Mouse (Mus musculus) midbrain, postnatal 0 days (tissue): ENCODE measurements around the gene Zfp39. TPM values are rescaled to one million over a fixed set of nuclear protein-coding genes. Genes with fewer than 3 reads are reported as not detected.
A peak's percentile ranks its signal among the peaks of the same experiment; 100 is the strongest.

Source experiments
- ATAC-seq: fragments of 200-750 bp; cut with Nextera tagmentation; 2 replicates; pipeline ENCODE4 v1.8.0; 2017; ENCODE audit warnings: moderate number of reproducible peaks, mild to moderate bottlenecking, moderate TSS enrichment, moderate library complexity; ENCODE audit not compliant: low FRiP score
- DNase-seq: peaks from one replicate; pipeline ENCODE4 v3.0.0-alpha.2; 2015; ENCODE audit warnings: low spot score
- H3K27ac ChIP-seq: fragments of 300-500 bp; sonication (generic); 2 replicates; pipeline ENCODE4 v1.5.1; 2014; ENCODE audit warnings: low read depth, mild to moderate bottlenecking, low read length, mixed read lengths
- H3K27me3 ChIP-seq: fragments of 300-500 bp; sonication (generic); 2 replicates; pipeline ENCODE4 v1.6.1; 2014; ENCODE audit warnings: low read length, control low read depth, mixed read lengths; ENCODE audit not compliant: insufficient read depth
- H3K36me3 ChIP-seq: fragments of 300-500 bp; sonication (generic); 2 replicates; pipeline ENCODE4 v1.6.1; 2014; ENCODE audit warnings: low read length, control low read depth, mixed read lengths; ENCODE audit not compliant: insufficient read depth
- H3K4me1 ChIP-seq: fragments of 300-500 bp; sonication (generic); 2 replicates; pipeline ENCODE4 v1.6.1; 2014; ENCODE audit warnings: mild to moderate bottlenecking, control low read depth, antibody characterized with exemption, low read length, mixed read lengths; ENCODE audit not compliant: insufficient read depth
- H3K4me2 ChIP-seq: fragments of 300-500 bp; sonication (generic); 2 replicates; pipeline ENCODE4 v1.6.1; 2014; ENCODE audit warnings: low read depth, mild to moderate bottlenecking, low read length, mixed read lengths; ENCODE audit not compliant: poor library complexity, severe bottlenecking
- H3K4me3 ChIP-seq: fragments of 300-500 bp; sonication (generic); 2 replicates; pipeline ENCODE4 v1.5.1; 2014; ENCODE audit warnings: low read depth, mild to moderate bottlenecking, low read length, moderate library complexity
- H3K9ac ChIP-seq: fragments of 300-500 bp; sonication (generic); replicated peaks from 2 replicates; pipeline ENCODE4 v1.6.1; 2014; ENCODE audit warnings: mild to moderate bottlenecking, low read length, moderate library complexity, mixed read lengths; ENCODE audit not compliant: poor library complexity, severe bottlenecking
- H3K9me3 ChIP-seq: fragments of 300-500 bp; sonication (generic); 2 replicates; pipeline ENCODE4 v1.6.1; 2016; ENCODE audit warnings: low read length, control low read depth
- CTCF ChIP-seq: IDR thresholded peaks from 2 replicates; pipeline ENCODE4 v1.5.1; 2016; ENCODE audit warnings: antibody characterized with exemption, mild to moderate bottlenecking
- WGBS: fragments of 180-500 bp; shearing (Covaris S2); extraction: QIAGEN DNeasy Blood & Tissue Kit; methylation state at CpG from one replicate; pipeline ENCODE4 v1.1.7; 2014; 5-methylcytosine and 5-hydroxymethylcytosine counted together
- polyA plus RNA-seq: library from polyadenylated mRNA; unstranded; fragments of >200 nt; fragmentation: Nextera tagmentation; extraction: Ambion mirVana; gene quantifications from 2 replicates; pipeline ENCODE4 v1.2.1, GENCODE M21; 2015
- total RNA-seq: library from RNA; depleted of rRNA; stranded (reverse); fragments of >200 nt; gene quantifications from 2 replicates; pipeline ENCODE4 v1.2.3, GENCODE M21; 2014; rRNA removed

Zfp39 gene
- total RNA-seq (9.1 and 9.5 TPM in 2 replicates), polyA plus RNA-seq (5.3 and 7.5 TPM in 2 replicates)

GRCm38 (mm10) chr11:58903511-58904409 is at the start of gene Zfp39:
Zfp39 (minus strand) TSS chr11:58904225.
- peaks cover 3% of the 10 kb centered on the region; the same call in 1 of the 2 replicates for H3K4me1 ChIP-seq
- WGBS, result under 1% methylated on average over 40 of the region's 40 CpGs
- H3K9me3 ChIP-seq, result no peaks in the 10 kb centered on the region
- peak within 1 kb of the TSS; percentile 80 for H3K4me2 ChIP-seq
- ATAC-seq, result peak; percentile 99
- peak; percentile 95 for DNase-seq
- H3K9ac ChIP-seq, result peak within 1 kb of the TSS; percentile 84
- H3K27ac ChIP-seq, result peak within 1 kb of the TSS; percentile 86
- no peak; the same call in 1 of the 2 replicates for TF ChIP-seq CTCF
- H3K4me3 ChIP-seq, result peak within 1 kb of the TSS; percentile 70
- no peaks in the 10 kb centered on the region for H3K27me3 ChIP-seq
- H3K36me3 ChIP-seq, result peaks cover 20% of the 10 kb centered on the region; the same call in 1 of the 2 replicates

- peak; percentile 77 for DNase-seq
- Histone ChIP-seq H3K9ac (peak overlapping the region; percentile 84), H3K4me1 (peaks cover 13% of the 10 kb centered on the region), H3K9me3 (no peaks in the 10 kb centered on the region), H3K27ac (peak overlapping the region; percentile 97), H3K4me3 (peak overlapping the region; percentile 81), H3K36me3 (no peaks in the 10 kb centered on the region), H3K27me3 (no peaks in the 10 kb centered on the region), H3K4me2 (peak overlapping the region; percentile 91)
- WGBS, result under 1% methylated on average over 33 of the region's 33 CpGs
- ATAC-seq, result peak; percentile 32
- 0 out of 2 replicates have a peak, but pooled peaks have one; percentile 8 for TF ChIP-seq CTCF
Measured at GRCm38 (mm10) chr11:58953351-58954169, 49.5 kb upstream of the Zfp39 start.

- no peak for ATAC-seq
- Histone ChIP-seq H3K36me3 (no peaks in the 10 kb centered on the region), H3K4me2 (peak overlapping the region; percentile 50), H3K4me3 (peak overlapping the region; percentile 54), H3K27ac (peak overlapping the region; percentile 97), H3K9ac (peak overlapping the region; percentile 48; the same call in 1 of the 2 replicates), H3K4me1 (peaks cover 4% of the 10 kb centered on the region; the same call in 1 of the 2 replicates), H3K9me3 (no peaks in the 10 kb centered on the region), H3K27me3 (no peaks in the 10 kb centered on the region)
- DNase-seq, result no peak
- no peak for TF ChIP-seq CTCF
- 43% methylated on average over 5 of the region's 5 CpGs for WGBS
Measured at GRCm38 (mm10) chr11:58951210-58951609, 47.2 kb upstream of the Zfp39 start.

GRCm38 (mm10) chr11:58949480-58950431 is 45.7 kb upstream of the Zfp39 start:
- DNase-seq (peak; percentile 95), ATAC-seq (peak; percentile 70)
- Histone ChIP-seq H3K9ac (peak overlapping the region; percentile 86), H3K4me1 (peaks cover 4% of the 10 kb centered on the region; the same call in 1 of the 2 replicates), H3K27me3 (no peaks in the 10 kb centered on the region), H3K9me3 (no peaks in the 10 kb centered on the region), H3K4me2 (peak overlapping the region; percentile 50), H3K27ac (peak overlapping the region; percentile 97), H3K36me3 (no peaks in the 10 kb centered on the region), H3K4me3 (peak overlapping the region; percentile 54)
- WGBS, result 3% methylated on average over 20 of the region's 20 CpGs
- no peak for TF ChIP-seq CTCF
